Mouse (Mus musculus) bone marrow macrophage, adult 2 months (primary cell): ENCODE measurements around the gene Pde4dip.

Source experiments
- CTCF ChIP-seq: IDR thresholded peaks from 2 replicates; pipeline ENCODE4 v1.5.1; 2012; ENCODE audit warnings: low read depth, mild to moderate bottlenecking, low read length, moderate library complexity
- POLR2A ChIP-seq: IDR thresholded peaks from 2 replicates; pipeline ENCODE4 v1.6.1; 2012; ENCODE audit warnings: mild to moderate bottlenecking, low read depth, low read length, borderline replicate concordance

- TF ChIP-seq CTCF (no peak), POLR2A (no peak)
Observed at GRCm38 (mm10) chr3:97835888-97836287, 52.6 kb downstream of the Pde4dip start.
